Mouse (Mus musculus): ENCODE data around the gene Tuba1a. TPM values are rescaled to one million over a fixed set of nuclear protein-coding genes. Genes with fewer than 3 reads are reported as not detected.

Gene Tuba1a
- 16.1 and 19.2 TPM in 2 replicates for polyA plus RNA-seq (2012; ENCODE audit: low replicate concordance)

DNA sequence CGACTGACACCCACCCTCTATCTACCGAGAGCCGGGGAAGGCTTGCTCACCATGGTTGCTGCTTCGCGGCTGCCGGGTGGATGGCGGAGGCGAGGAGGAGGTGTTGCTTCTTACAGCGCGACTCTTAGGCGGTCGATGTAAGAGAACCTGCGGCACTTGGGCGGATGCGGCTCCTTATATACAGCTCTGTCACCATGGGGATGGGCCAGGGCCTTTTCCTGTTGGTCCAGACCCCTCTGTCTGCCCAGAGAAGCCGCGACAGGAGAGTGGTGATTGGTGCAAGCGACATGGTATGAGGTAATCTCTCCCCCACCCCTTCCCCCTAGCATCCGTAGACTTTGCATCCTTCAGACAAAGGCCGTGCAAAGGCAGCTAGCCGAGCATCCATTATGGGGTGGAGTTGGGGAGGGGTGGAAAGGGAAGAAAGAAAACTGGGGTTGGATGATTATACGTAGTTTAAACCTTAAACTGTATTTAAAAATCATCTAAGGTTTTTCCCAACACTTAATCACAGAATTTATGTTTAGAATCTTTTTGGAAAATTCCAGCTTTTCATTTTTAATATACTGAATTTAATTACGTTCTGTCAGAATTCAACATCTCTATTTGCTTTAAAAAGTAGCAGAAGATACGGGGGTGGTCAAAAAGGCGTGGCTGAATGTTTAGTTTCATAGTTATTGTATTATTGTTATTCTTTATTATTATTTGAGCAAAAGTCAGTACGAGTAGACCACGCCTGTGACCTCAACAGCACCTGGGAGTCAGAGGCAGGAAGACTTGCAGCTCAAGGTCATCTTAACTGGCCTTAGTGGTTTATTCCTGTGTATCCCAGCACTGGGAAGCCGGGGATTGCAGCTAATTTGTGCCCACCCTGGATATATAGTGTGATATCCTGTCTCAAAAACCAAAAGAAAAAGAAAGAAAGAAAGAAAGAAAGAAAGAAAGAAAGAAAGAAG is at the start of gene Tuba1a, which contains the start of gene Gm49450:
Gene Tuba1a, minus strand, starts transcription at position 303 of the 956 bp plus-strand sequence.
Gene Gm49450, minus strand, starts transcription at position 151 of the 956 bp plus-strand sequence.

DNA sequence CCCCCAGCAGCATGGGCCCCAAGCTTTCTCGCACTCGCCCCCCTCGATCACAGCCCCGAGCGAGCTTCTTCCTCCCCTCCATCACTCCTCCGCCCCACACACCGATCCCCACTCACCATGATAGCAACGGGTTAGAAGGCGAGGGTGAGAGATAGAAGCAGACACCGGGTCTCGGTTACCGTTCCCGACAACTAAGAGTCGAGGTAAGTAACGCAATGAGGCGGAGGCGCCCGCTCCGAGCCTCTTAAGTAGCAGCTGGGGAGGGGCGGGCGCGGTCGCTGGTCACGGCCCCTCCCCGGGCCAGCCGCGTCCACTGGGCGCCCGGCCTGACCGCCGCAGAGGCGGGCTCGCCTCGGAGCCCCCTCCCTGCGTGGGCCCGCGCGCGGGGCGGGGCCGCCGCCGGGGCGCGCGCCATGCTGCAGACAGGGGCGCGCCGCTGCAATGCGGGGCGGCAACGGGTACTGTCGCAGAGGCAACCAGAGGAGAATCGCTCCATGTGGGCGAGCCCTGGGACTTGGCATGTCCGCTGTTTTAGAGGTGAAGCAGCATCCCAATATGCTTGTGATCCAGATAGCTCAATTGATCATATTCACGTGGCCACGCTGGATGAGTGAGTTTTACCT is 19.2 kb downstream of the Tuba1a start, which contains the start of gene Tuba1b:
Gene Tuba1b, minus strand, starts transcription at position 349 of the 623 bp plus-strand sequence.

DNA sequence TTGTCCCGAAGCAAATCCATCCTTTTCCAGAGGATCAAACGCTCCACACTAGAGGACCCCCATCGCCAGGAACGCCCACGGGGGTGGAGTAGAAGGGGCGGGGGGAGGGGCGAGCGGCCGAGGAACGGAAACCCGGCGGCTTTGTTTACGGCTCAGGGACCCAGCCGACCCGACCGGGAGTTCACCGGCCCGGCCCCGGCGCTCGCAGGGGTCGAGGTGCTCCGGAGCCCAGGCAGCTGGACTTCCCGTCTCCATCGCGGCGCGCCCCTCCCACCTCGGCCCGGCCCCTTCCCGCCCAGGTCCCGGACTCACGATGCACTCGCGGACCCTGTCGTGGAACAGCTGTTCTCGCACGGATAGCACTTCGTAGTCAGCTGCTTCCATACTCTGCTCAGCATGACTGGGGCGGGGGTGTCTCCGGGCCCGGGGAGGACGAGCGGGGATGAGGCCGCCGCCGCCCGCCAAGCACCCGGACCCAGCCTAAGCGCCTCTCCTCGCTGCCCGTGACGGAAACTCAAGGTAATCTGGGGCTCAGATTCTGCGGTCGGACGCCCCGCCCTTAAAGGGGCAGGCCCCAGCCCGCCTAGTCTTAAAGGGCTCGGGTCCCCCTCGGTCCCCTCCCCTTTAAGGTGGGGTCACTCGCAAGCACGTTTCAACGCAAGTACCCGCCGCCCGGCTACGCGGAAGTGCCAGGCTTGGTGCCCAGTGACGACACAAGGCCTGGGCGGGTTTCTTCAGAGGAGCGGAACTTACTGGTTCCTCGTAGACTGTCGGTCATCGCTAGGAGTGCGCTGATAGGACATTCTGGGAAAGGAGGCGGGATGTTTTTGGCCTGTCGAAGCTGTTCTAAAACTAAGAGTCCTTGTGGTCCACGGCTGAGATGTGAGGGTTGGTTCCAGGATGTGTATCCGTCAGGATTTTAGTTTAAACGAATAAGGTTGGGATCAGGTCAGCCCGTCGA is 35.7 kb downstream of the Tuba1a start, which contains the start of gene Lmbr1l:
Gene Lmbr1l, minus strand, starts transcription at position 694 of the 961 bp plus-strand sequence.

Other genes with a start within 250 kb of the Tuba1a start
- gene Ccdc65, start 245.5 kb downstream of the Tuba1a start, polyA plus RNA-seq (2012; ENCODE audit: low replicate concordance) = not detected in 2 replicates
- gene Fkbp11, start 225.5 kb downstream of the Tuba1a start, polyA plus RNA-seq (2012; ENCODE audit: low replicate concordance) = 5.8 and 13.4 TPM in 2 replicates
- 37.6 and 40.8 TPM in 2 replicates for gene Arf3, start 190.5 kb downstream of the Tuba1a start, polyA plus RNA-seq (2012; ENCODE audit: low replicate concordance)
- 0.73 and 1.2 TPM in 2 replicates for gene Wnt10b, start 175.6 kb downstream of the Tuba1a start, polyA plus RNA-seq (2012; ENCODE audit: low replicate concordance)
- gene Wnt1, start 163.8 kb downstream of the Tuba1a start, polyA plus RNA-seq (2012; ENCODE audit: low replicate concordance) = 0.17 TPM in 1 of 2 replicates, not detected in the other
- gene Ddn, start 144.2 kb downstream of the Tuba1a start, polyA plus RNA-seq (2012; ENCODE audit: low replicate concordance) = 0.74 and 2.4 TPM in 2 replicates
- 107 and 148 TPM in 2 replicates for gene Prkag1, start 122.2 kb downstream of the Tuba1a start, polyA plus RNA-seq (2012; ENCODE audit: low replicate concordance)
- 130 and 222 TPM in 2 replicates for gene Kmt2d, start 82.5 kb downstream of the Tuba1a start, polyA plus RNA-seq (2012; ENCODE audit: low replicate concordance)
- gene Rhebl1, start 59.2 kb downstream of the Tuba1a start, polyA plus RNA-seq (2012; ENCODE audit: low replicate concordance) = 2.3 and 3.8 TPM in 2 replicates
- gene Dhh, start 55.2 kb downstream of the Tuba1a start, polyA plus RNA-seq (2012; ENCODE audit: low replicate concordance) = 0.04 and 0.06 TPM in 2 replicates
- 92.1 and 147 TPM in 2 replicates for gene Lmbr1l, start 35.5 kb downstream of the Tuba1a start, polyA plus RNA-seq (2012; ENCODE audit: low replicate concordance)
- 76.8 and 178 TPM in 2 replicates for gene Tuba1b, start 19.1 kb downstream of the Tuba1a start, polyA plus RNA-seq (2012; ENCODE audit: low replicate concordance)
- gene Gm49450, start 152 bp downstream of the Tuba1a start, polyA plus RNA-seq (2012; ENCODE audit: low replicate concordance) = 3.9 and 32.9 TPM in 2 replicates
- gene Tuba1c, start 76.2 kb upstream of the Tuba1a start, polyA plus RNA-seq (2012; ENCODE audit: low replicate concordance) = 19.2 and 36.8 TPM in 2 replicates
- 0.46 and 0.80 TPM in 2 replicates for gene Prph, start 101.5 kb upstream of the Tuba1a start, polyA plus RNA-seq (2012; ENCODE audit: low replicate concordance)
- 6.6 and 16.6 TPM in 2 replicates for gene Troap, start 120.9 kb upstream of the Tuba1a start, polyA plus RNA-seq (2012; ENCODE audit: low replicate concordance)
- gene C1ql4, start 134.1 kb upstream of the Tuba1a start, polyA plus RNA-seq (2012; ENCODE audit: low replicate concordance) = 0.33 TPM in 1 of 2 replicates, not detected in the other
- gene Dnajc22, start 139.5 kb upstream of the Tuba1a start, polyA plus RNA-seq (2012; ENCODE audit: low replicate concordance) = 0.07 TPM in 1 of 2 replicates, not detected in the other
- 0.77 and 1.1 TPM in 2 replicates for gene Spats2, start 172.2 kb upstream of the Tuba1a start, polyA plus RNA-seq (2012; ENCODE audit: low replicate concordance)

All from hematopoietic multipotent progenitor cell, adult 10-12 weeks (in vitro differentiated cells).